Mouse (Mus musculus) left cerebral cortex, adult 18-20 months (tissue): ENCODE data around the gene Spint5. TPM values are rescaled to one million over a fixed set of nuclear protein-coding genes. Genes with fewer than 3 reads are reported as not detected.
"Not testable (repeated sequence)": the region's sequence is repeated elsewhere in the genome, so short reads cannot be mapped to it uniquely, and the experiment has no call there.

Experiments used
- DNase-seq, 2 experiments: peaks; one replicate each; pipeline ENCODE4 v3.0.0; 2021 to 2022; ENCODE audit warnings: low spot score in 2 of 2, mixed read lengths in 1 of 2
- long read RNA-seq, 2 experiments: library from polyadenylated mRNA; stranded (forward); transcript quantifications; one replicate each; pipeline ENCODE4 v2.0.0; 2021
- total RNA-seq, 2 experiments: library from RNA; stranded (reverse); gene quantifications; 2 replicates each; pipeline ENCODE4 v1.2.3; 2021

Spint5 gene
- total RNA-seq, result not detected
- long read RNA-seq, experiment 1, result 0 reads
- long read RNA-seq, experiment 2, result 0 reads

GRCm38 (mm10) chr2:164715005-164715404, at the start of gene Spint5:
TSS of gene Spint5 (plus strand) at chr2:164715305.
- DNase-seq, result no peak

GRCm38 (mm10) chr2:164670261-164670660, 44.8 kb upstream of the Spint5 start:
- no peak for DNase-seq

DNA sequence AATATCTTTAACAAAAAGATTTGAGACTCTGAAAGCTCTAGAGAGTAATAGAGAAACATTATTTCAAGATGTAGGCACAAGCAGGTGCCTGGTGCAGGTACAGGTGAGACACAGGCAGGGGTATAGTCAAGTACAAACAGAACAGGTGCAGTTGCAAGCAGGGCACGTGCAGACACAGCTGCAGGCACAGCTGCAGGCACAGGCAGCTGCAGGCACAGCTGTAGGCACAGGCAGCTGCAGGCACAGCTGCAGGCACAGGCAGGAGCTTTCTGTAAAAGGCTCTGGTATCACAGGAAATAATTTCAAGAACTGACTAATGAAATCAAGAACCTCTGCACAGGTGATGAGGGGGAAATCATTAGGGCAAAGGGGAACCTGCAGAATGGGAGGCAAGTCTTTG, 44.2 kb upstream of the Spint5 start:
- no peak for DNase-seq

DNA sequence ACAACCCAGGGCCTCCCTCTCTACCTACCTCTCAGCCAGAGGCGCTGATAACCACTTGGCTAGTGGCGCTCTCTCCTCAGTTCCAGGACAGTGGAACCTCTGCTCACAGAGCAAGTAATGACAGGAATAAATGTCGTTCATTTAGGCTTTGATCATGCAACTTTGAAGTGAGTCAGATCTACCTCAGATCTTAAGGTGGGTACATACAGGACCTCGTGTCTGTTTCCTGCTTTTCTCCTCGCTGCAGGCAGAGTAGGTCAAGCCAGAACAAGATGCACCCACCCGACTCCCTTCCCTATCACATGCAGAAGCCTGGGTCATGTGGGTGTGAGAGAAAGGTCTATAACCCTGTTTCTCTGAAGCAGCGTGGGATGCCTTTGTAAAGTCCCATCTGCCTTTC, 41.1 kb upstream of the Spint5 start, which contains the start of gene Wfdc11:
Gene Wfdc11 (minus strand): TSS at position 101 of the 400 bp plus-strand sequence.
- peak in 1 of 2 experiments; percentile 3 for DNase-seq

GRCm38 (mm10) chr2:164676103-164676502, 39.0 kb upstream of the Spint5 start:
- no peak for DNase-seq

DNA sequence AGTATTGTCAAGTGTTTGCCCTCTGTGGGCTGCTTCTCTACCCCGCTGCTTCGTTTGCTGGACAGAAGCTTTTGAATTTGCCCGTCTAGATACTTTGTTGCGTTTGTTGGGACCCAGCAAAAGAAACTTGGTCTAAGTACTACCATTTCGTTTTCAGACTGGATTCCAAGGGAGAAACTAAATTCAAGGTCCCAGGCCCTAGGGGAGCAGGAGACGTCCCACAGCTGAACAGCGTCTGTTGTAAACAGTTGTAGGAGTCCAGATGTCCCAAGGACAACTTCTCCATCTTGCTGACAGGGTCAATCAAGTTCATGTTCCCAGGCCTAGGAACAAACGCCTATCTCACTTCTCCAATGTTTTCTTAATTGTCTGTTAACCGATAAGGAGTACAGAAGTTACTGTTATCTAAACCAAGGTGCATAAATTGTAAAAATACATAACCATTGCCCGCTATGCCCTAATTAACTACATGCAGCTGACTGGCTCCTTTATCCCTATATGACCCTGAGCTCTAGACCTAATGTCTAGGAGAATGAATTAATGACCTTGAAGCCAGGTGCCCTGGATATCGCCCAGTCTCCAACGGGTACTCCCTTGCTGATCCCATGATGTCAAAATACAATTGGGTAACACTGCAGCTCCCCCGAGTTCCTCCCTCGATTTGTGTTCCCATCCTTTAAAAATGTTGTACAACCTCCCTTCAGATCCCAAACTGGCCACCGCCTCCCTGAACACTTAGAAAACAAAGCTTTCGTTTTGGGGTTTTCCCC, 38.0 kb upstream of the Spint5 start:
- DNase-seq, result no peak

- DNase-seq, result peak; percentile 42 to 62
These were observed 36.1 kb upstream of the Spint5 start for GRCm38 (mm10) chr2:164678848-164679625.

DNA sequence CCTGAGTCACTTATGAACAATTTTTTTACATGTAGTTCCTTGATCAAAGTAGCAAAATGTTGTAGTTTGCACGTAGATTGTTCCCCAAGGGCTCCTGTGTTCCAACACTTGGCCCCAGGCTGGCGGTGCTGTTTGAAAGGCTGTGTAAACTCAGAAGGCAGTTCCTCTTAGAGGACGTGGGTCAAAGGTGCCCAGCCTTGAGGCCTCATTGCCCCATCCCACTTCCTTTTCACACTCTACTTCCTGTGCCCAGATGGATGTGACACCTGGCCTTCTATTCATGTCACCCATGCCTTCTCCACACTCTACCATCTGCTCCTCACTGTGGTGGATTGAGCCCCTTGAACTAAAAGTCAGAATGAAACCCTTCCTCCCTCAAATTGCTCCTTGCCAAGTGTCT, 35.2 kb upstream of the Spint5 start:
- no peak for DNase-seq

DNA sequence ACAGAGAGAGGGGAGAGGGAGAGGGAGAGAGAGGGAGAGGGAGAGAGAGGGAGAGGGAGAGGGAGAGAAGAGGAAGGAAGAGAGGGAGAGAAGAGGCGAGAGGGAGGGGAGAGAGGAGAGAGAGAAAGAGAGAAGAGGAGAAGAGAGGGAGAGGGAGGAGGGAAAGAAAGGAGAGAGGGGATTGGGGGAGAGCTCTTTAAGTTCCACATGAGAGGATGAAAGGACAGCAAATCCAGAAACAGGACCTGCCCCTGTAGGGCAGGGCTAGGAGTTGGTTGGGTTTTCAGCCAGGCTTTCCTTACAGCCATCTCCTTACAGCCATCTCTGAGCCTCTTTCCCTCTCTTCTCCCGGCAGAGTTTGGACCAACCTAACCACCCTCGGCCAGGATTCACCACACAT, 30.3 kb upstream of the Spint5 start, which contains the start of gene Wfdc13:
Gene Wfdc13 (plus strand): TSS at position 301 of the 400 bp plus-strand sequence.
- no peak for DNase-seq

- no peak for DNase-seq
These were observed 16.9 kb upstream of the Spint5 start, which contains the start of gene Spint4 for GRCm38 (mm10) chr2:164698201-164698600. TSS of gene Spint4 (plus strand) at chr2:164698501.

DNA sequence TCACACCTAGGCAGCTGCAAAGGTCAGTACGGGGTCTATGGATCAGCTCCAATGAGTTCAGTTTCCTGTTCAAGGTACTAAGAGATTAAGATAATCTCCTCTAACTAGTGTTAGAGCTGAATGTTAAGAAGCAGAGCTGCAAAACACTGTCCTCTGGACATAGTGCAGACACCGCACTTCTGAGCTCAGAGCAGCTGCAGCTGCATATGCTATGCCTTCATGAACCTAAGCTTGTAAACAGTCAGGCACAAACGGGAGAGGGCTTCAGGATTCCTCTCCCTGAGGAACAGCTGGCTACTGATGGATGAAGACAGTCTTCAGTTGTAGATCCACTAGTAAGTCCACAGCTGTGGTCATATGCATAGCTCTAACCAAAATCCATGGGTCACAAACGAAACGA, 14.1 kb upstream of the Spint5 start:
- DNase-seq, result no peak

- no peak for DNase-seq
These were observed 13.3 kb upstream of the Spint5 start for GRCm38 (mm10) chr2:164701761-164702160.

GRCm38 (mm10) chr2:164704235-164704634, 10.9 kb upstream of the Spint5 start:
- no peak for DNase-seq

GRCm38 (mm10) chr2:164705328-164705727, 9.8 kb upstream of the Spint5 start:
- DNase-seq, result no peak

GRCm38 (mm10) chr2:164705991-164706390, 9.1 kb upstream of the Spint5 start:
- DNase-seq, result no peak

GRCm38 (mm10) chr2:164716194-164716786, 1.2 kb downstream of the Spint5 start:
- DNase-seq, result not testable (repeated sequence)

- DNase-seq, result no peak
These were observed 8.2 kb downstream of the Spint5 start for GRCm38 (mm10) chr2:164723276-164723675.

DNA sequence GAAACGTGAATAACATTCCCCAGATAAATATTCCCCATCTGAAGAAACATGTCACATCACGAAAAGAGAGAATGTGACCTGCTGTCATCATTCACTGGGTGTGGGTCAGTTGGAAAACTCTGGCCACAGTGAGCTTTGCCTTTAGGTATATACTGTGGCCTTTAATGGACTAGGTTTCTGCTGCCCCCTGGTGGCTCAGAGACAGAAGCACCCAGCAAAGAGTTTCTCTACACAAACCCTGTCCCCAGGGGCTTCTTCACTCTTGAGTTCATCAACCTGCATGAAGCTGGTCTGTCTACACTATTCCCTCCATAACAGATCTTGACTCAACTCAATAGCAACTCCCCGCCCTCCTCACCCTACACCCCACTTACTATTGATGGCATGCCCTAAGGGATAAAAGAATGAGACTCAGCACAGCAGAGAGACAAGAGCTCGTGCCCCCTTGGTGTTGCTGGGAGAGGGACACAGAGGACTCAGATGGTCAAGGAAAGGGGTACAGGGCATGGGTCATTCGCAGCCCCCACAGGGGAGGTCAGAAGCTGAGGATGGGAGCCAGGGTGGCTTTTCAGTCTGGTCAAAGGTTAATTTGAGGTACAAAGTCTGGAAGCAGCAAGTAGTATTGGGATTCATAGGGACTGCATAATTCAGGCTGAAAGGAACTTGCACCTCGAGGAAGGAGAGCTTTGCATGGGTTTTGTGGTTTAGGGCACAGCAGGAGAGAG, 11.0 kb downstream of the Spint5 start:
- peak; percentile 65 to 68 for DNase-seq

- DNase-seq, result no peak
These were observed 16.6 kb downstream of the Spint5 start for GRCm38 (mm10) chr2:164731719-164732118.

DNA sequence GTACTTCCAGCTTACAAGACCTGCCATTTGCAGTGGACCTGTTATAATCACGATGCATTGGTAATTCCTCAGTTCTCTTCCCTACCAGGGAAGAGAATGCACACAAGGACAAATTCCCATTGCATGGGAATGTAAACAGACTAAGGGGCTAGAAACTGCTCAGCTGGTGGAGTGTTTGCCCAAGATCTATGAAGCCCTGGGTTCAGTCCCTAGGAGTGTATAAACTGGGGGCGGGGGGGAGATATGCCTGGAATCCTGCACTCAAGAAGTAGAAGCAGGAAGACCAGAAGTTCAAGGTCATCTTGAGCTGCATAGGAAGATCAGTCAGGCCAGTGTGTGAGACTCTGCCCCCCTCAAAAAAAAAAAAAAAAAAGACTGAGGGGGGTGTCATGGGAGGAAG, 18.2 kb downstream of the Spint5 start:
- no peak for DNase-seq

- DNase-seq, result no peak
These were observed 19.7 kb downstream of the Spint5 start for GRCm38 (mm10) chr2:164734839-164735238.
